Mouse (Mus musculus): ENCODE measurements around the gene Msantd3. TPM values are rescaled to one million over a fixed set of nuclear protein-coding genes. Genes with fewer than 3 reads are reported as not detected.

Msantd3 gene
- not detected for polyA plus RNA-seq (2017; shearing (Covaris generic))

DNA sequence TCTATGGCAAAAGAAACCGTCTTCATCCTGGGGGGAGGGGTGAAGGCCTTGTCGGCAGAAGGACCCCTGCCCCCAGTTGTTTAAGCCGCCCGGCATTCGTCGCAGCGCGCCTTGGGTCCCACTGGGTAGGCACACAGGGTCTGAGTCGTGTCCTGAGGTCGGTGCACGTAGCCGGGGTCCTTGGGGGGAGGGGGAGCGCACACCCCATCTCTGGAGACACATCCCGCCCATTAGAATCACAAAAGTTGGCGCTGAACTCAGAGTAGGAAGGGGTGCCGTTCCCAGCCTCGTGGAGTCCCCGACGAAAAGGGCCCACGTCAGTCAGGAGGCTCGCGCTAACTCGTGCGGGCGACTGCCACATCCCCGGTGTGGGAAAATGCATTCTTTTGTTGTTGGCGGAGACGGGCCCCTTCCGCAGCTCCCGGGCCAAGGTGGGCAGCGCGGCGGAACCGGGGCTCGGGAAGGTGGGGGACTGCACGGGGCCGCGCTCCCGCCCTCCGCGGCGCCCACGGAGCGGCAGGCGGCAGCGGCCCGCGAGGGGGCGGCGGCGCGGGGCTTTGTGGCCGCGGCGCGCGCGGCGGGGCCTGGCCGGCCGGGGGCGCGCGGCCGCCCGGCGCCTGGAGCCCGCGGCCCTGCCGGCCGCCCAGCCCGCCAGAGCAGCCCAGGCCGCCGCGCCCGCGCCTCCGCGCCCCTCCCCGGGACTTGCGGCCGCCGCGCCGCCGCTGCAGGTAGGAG, at the start of gene Msantd3:
Gene Msantd3, plus strand, starts transcription at position 95 of the 735 bp plus-strand sequence.

DNA sequence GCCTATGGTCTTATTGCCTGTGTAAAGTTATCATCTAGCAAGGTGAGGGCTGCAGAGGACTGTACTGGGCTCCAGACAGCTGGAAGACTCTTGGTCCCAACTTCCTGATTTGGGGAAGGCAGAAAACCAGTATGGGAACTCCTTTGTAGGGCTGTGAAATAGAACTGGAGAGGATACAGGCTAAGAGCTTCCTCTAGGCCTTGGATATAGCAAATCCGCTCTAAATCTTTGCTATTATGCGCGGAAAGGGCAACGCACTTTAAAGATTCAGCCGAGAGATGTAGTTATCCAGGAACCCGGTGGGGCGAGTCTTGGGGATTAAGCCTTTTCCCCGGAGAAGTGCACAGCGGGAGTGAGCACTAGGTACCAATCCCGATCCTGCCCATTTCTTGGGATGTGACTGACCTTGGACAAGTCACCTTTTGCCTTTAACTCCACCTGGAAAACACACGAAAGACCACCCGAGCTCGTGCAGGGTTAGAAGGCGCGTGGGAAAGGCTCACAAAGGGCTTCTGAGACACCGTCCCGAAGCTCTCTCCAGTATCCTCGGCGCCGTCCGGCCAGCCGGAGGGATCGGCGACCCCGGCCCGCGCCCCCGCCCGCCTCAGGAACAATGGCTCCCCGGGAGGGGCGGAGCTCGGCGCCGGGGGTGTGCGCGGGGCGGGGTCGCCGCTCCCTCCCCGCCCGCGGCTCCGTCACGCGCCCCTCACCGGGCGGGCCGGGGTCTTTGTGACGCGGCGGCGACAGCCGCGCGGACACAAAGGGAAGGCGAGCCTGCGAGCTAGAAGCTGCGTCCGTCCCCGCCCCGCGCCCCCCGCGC, 44.9 kb downstream of the Msantd3 start, which contains the start of gene Tmeff1:
Gene Tmeff1, plus strand, starts transcription at position 754 of the 820 bp plus-strand sequence.

Other genes with a start within 250 kb of the Msantd3 start
- 90.7 TPM for gene Tex10, start 66.5 kb upstream of the Msantd3 start, polyA plus RNA-seq (2017; shearing (Covaris generic))
- 0.59 TPM for gene Tmeff1, start 45.2 kb downstream of the Msantd3 start, polyA plus RNA-seq (2017; shearing (Covaris generic))
- gene Cavin4, start 123.6 kb downstream of the Msantd3 start, polyA plus RNA-seq (2017; shearing (Covaris generic)): not detected

All from inflammation-experienced regulatory T-cells, adult 16 weeks (primary cell).